Mouse (Mus musculus) hindbrain, postnatal 0 days (tissue): Measurements from ENCODE around the gene Nemp2. TPM values are rescaled to one million over a fixed set of nuclear protein-coding genes. Genes with fewer than 3 reads are reported as not detected.

Experiments used
- ATAC-seq: fragments of 200-750 bp; cut with Nextera tagmentation; 2 replicates; pipeline ENCODE4 v1.8.0; 2017; ENCODE audit warnings: mild to moderate bottlenecking, moderate TSS enrichment, moderate library complexity
- DNase-seq: peaks from one replicate; pipeline ENCODE4 v3.0.0-alpha.2; 2015; ENCODE audit warnings: low spot score
- H3K27ac ChIP-seq: fragments of 300-500 bp; sonication (generic); 2 replicates; pipeline ENCODE4 v1.5.1; 2014; ENCODE audit warnings: mild to moderate bottlenecking
- H3K27me3 ChIP-seq: fragments of 300-500 bp; sonication (generic); 2 replicates; pipeline ENCODE4 v1.6.1; 2014; ENCODE audit warnings: low read length, mixed read lengths; ENCODE audit not compliant: insufficient read depth
- H3K36me3 ChIP-seq: fragments of 300-500 bp; sonication (generic); 2 replicates; pipeline ENCODE4 v1.6.1; 2014; ENCODE audit warnings: low read length, mixed read lengths; ENCODE audit not compliant: insufficient read depth
- H3K4me1 ChIP-seq: fragments of 300-500 bp; sonication (generic); 2 replicates; pipeline ENCODE4 v1.6.1; 2014; ENCODE audit warnings: antibody characterized with exemption, low read length, mixed read lengths; ENCODE audit not compliant: insufficient read depth
- H3K4me2 ChIP-seq: fragments of 300-500 bp; sonication (generic); 2 replicates; pipeline ENCODE4 v1.6.1; 2014; ENCODE audit warnings: low read depth, mild to moderate bottlenecking, low read length, moderate library complexity, mixed read lengths
- H3K4me3 ChIP-seq: fragments of 300-500 bp; sonication (generic); 2 replicates; pipeline ENCODE4 v1.5.1; 2014; ENCODE audit warnings: low read length
- H3K9ac ChIP-seq: fragments of 300-500 bp; sonication (generic); replicated peaks from 2 replicates; pipeline ENCODE4 v1.6.1; 2014; ENCODE audit warnings: mild to moderate bottlenecking, low read length, moderate library complexity, mixed read lengths
- H3K9me3 ChIP-seq: fragments of 300-500 bp; sonication (generic); 2 replicates; pipeline ENCODE4 v1.6.1; 2016; ENCODE audit warnings: low read length, mixed read lengths
- CTCF ChIP-seq: IDR thresholded peaks from 2 replicates; pipeline ENCODE4 v1.5.1; 2016; ENCODE audit warnings: antibody characterized with exemption, control low read depth, low read depth
- WGBS: fragments of 180-500 bp; shearing (Covaris S2); extraction: QIAGEN DNeasy Blood & Tissue Kit; methylation state at CpG from one replicate; pipeline ENCODE4 v1.1.7; 2014; 5-methylcytosine and 5-hydroxymethylcytosine counted together
- polyA plus RNA-seq: library from polyadenylated mRNA; unstranded; fragments of >200 nt; fragmentation: Nextera tagmentation; extraction: Ambion mirVana; gene quantifications from 2 replicates; pipeline ENCODE4 v1.2.1, GENCODE M21; 2015
- total RNA-seq: library from RNA; depleted of rRNA; stranded (reverse); fragments of >200 nt; gene quantifications from 2 replicates; pipeline ENCODE4 v1.2.3, GENCODE M21; 2014

Gene Nemp2
- total and polyA plus RNA-seq, 2 experiments from 2014 or later = 4.5 to 9.6 TPM

DNA sequence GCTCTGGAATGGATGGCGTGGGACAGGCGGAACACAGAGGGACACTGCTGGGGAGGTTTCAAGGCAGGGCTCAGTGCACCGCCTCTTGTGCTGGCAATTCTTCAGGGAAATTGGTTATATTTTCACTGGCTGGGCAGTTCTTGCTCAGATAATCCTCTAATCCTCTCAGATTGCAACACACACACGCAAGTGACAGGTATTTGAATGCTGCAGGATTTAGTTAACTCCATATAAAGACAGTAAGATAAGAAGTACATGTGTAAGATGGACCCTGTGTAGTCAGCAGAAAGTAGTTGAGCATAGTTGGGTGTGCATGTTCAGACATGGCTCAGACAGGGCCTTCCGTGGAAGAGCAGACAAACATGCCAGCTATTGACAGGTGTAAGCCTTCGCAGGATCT, 3.7 kb downstream of the Nemp2 start:
- Histone ChIP-seq H3K9ac (no peak overlapping the region), H3K36me3 (peaks cover 5% of the 10 kb centered on the region; the same call in 1 of the 2 replicates), H3K4me2 (no peak overlapping the region), H3K4me3 (no peak overlapping the region), H3K4me1 (no peaks in the 10 kb centered on the region), H3K27ac (no peak overlapping the region), H3K27me3 (no peaks in the 10 kb centered on the region), H3K9me3 (no peaks in the 10 kb centered on the region)
- no peak for TF ChIP-seq CTCF
- DNase-seq = no peak
- no peak for ATAC-seq
- WGBS = 89% methylated on average over 6 of the region's 6 CpGs

DNA sequence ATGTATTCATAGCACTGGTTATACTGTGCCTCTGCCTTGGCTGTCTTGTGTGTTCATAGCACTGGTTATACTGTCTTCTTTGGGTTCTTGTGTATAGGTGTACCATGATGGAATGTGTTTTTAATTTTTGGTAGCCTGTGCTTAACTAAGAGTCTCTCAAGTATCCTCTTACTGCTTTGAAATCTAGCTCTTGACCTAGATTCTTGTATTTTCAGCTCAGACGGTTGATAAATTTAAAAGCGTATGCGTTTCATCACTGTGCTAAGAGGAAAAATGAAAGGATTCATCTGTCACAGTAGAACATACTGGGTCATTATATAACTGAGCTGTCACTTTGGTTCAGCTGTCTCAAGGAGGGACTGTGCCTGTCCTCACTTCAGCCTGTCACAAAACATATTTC, 5.4 kb downstream of the Nemp2 start:
- no peaks in the 10 kb centered on the region for H3K27me3 ChIP-seq
- no peak for ATAC-seq
- no peak overlapping the region for H3K27ac ChIP-seq
- peaks cover 5% of the 10 kb centered on the region; the same call in 1 of the 2 replicates for H3K36me3 ChIP-seq
- 90% methylated on average over 3 of the region's 3 CpGs for WGBS
- H3K4me3 ChIP-seq = no peak overlapping the region
- H3K9me3 ChIP-seq = no peaks in the 10 kb centered on the region
- H3K4me1 ChIP-seq = no peaks in the 10 kb centered on the region
- H3K9ac ChIP-seq = no peak overlapping the region
- H3K4me2 ChIP-seq = no peak overlapping the region
- TF ChIP-seq CTCF = no peak
- DNase-seq = no peak

DNA sequence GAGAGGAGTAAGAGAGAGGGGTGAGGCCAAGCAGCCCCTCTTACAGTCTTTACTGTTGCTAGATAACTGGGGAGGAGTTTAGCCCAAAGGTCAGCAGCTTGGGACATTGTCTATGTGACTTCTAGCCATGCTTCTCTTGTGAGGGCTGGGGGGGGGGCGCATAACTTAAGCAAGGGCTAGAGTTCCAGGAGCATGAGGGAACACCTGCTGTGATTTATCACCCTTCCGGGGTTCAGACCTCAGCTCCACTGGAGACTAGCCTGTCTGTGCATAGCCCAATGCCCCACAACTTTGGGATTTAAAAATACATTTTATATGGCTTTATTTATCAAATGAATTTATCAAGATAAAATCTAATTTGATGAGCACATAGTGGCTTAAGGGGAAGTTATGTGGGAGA, 7.6 kb downstream of the Nemp2 start:
- Histone ChIP-seq H3K27me3 (no peaks in the 10 kb centered on the region), H3K9me3 (no peaks in the 10 kb centered on the region), H3K27ac (no peak overlapping the region), H3K4me2 (no peak overlapping the region), H3K4me3 (no peak overlapping the region), H3K9ac (no peak overlapping the region), H3K4me1 (no peaks in the 10 kb centered on the region), H3K36me3 (peaks cover 5% of the 10 kb centered on the region; the same call in 1 of the 2 replicates)
- DNase-seq (no peak), ATAC-seq (no peak)
- TF ChIP-seq CTCF = no peak
- WGBS = 88% methylated on average over 2 of the region's 2 CpGs

DNA sequence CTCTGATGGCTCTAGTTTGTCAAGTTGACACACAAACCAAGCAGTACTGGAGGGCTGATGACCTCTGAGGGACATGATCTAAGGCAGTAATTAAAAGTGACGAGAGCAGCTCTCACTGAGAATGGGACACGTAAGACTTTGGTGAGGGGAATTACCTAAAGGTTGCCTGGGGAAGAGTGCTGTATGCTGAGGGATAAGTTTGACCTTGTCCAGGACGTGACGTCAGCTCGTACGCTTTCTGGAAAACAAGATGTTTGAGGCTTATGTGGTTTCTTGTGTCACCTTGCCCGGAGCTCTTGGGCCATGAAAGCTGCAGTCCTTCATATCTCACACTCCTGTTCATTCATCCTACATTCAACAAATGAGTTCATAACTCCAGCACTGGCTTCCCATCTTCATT, 8.6 kb downstream of the Nemp2 start:
- DNase-seq (no peak), ATAC-seq (no peak)
- H3K4me2 ChIP-seq = no peak overlapping the region
- no peaks in the 10 kb centered on the region for H3K9me3 ChIP-seq
- H3K27me3 ChIP-seq = no peaks in the 10 kb centered on the region
- no peak for TF ChIP-seq CTCF
- whole genome bisulfite sequencing = 89% methylated on average over 7 of the region's 7 CpGs
- peaks cover 5% of the 10 kb centered on the region; the same call in 1 of the 2 replicates for H3K36me3 ChIP-seq
- no peak overlapping the region for H3K4me3 ChIP-seq
- H3K9ac ChIP-seq = no peak overlapping the region
- H3K4me1 ChIP-seq = no peaks in the 10 kb centered on the region
- no peak overlapping the region for H3K27ac ChIP-seq

DNA sequence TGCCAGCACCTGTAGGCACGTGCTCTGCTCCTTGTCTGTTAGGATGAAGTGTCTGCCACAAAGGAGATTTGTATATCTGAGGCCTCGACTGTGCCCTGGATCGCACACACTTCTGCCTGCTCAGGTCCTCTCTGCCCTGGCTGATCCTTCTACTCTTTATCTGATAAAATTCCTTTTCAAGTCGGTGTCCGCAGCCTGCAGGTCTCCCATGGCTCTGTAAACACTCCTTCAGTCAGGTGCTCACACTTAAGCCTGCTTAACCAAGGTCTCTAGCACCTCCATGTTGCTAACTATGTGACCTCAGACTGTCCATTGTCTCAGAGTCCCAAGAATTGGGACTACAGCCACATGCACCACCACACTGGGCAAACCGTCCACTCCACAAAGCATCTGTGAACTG, 9.8 kb downstream of the Nemp2 start:
- Histone ChIP-seq H3K36me3 (peaks cover 5% of the 10 kb centered on the region; the same call in 1 of the 2 replicates), H3K9ac (no peak overlapping the region), H3K27ac (no peak overlapping the region), H3K4me3 (no peak overlapping the region), H3K27me3 (no peaks in the 10 kb centered on the region), H3K4me1 (no peaks in the 10 kb centered on the region), H3K9me3 (no peaks in the 10 kb centered on the region), H3K4me2 (no peak overlapping the region)
- no peak for ATAC-seq
- 90% methylated on average over 6 of the region's 6 CpGs for WGBS
- no peak for DNase-seq
- TF ChIP-seq CTCF = no peak

DNA sequence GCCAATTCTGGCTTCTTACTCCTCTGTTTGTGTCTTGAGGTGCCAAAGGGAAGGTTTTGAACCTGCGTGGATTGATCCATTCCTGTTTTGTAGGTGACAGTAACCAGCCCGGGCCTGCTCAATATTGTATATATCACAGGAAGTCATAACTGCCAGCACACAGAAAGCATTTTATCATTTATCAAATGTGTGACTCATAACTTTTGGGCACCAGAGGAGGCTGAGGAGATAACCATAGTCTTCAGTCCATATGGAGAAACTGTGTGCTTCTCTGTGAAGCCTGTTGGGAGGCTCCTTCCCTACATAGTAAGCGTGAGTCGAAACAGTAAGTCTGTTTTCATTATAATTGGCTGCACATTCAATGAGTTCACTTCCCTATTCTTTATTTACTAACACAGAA, 10.2 kb downstream of the Nemp2 start:
- H3K9ac ChIP-seq = no peak overlapping the region
- H3K4me2 ChIP-seq = no peak overlapping the region
- no peak for TF ChIP-seq CTCF
- no peaks in the 10 kb centered on the region for H3K9me3 ChIP-seq
- 95% methylated on average over 4 of the region's 4 CpGs for WGBS
- ATAC-seq (no peak), DNase-seq (no peak)
- H3K27me3 ChIP-seq = no peaks in the 10 kb centered on the region
- peaks cover 5% of the 10 kb centered on the region; the same call in 1 of the 2 replicates for H3K36me3 ChIP-seq
- no peak overlapping the region for H3K27ac ChIP-seq
- H3K4me1 ChIP-seq = no peaks in the 10 kb centered on the region
- H3K4me3 ChIP-seq = no peak overlapping the region

DNA sequence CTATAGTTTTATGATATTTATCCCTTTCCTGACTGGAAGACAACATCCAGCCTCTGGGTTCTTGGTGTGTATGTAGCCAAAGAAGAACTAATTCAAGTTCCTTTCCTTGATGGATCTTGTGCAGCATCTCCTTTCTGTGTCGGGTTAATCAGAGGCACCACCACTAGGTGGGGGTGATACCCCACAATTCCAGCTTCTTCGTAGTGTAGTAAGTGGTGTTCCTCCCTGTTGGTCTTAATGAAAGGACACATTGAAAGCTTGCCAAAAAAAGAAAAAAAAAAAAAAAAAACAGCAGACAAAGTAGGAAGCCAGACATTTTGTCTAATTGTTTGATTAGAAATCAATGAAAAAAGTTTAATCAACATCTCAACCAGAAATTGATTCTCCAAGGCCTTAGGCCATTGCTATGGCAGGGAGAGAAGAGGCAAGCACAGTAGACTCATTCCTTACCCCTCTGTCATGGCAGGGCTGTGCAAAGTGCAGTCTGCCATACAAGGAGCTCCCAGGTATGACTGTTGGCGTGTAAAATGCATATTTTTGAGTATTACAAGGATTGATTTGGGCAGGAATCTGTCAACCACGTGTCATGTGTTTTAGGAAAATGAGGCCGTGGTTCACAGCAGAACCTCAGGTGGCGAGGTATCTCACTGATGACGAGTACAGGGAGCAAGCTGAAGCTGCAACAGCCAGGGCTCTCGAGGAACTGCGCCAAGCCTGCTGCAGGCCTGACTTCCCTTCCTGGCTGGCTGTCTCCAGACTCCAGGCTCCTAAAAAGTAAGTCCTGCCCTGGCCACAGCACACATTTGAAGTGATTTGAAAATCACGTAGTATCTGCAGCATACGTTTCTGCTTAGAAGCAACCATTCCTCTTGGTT, 17.9 kb downstream of the Nemp2 start:
- no peak overlapping the region for H3K4me2 ChIP-seq

More for the DNA sequence above, 17.9 kb downstream of the Nemp2 start:
- peak; percentile 89 for DNase-seq
- Histone ChIP-seq H3K4me3 (no peak overlapping the region), H3K9me3 (no peaks in the 10 kb centered on the region), H3K36me3 (peaks cover 3% of the 10 kb centered on the region; the same call in 1 of the 2 replicates), H3K9ac (no peak overlapping the region), H3K4me1 (no peaks in the 10 kb centered on the region), H3K27ac (0 out of 2 replicates have a peak overlapping the region, but pooled peaks have one; percentile 36), H3K27me3 (no peaks in the 10 kb centered on the region)
- ATAC-seq = peak; percentile 94
- TF ChIP-seq CTCF = peak; percentile 82
- WGBS = 65% methylated on average over 11 of the region's 11 CpGs
